In the genomic region with DNA sequence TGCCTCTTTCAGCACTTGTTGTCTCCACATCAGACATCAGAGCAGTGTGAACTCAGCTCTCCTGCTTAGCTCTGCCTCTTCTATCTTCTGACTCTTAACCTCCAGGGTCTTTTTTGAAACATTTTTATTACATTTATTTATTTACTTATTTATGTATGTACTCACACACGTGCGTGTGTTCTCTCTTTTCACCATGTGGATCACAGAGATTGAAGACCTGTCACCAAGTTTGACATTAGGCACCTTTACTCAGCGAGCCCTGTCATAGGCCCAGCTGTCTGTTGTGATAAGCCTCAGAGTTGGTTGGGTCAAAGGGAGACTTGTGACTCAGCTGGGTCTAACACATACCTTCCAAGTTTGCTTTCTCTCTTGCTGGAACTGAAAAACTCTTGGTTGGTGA, we compare ENCODE assay signal across 35 mouse cellular contexts. TPM values are rescaled to one million over a fixed set of nuclear protein-coding genes. Genes with fewer than 3 reads are reported as not detected.
"Had no signal": no experiment of that assay in that cellular context is flagged by ENCODE, and none has a peak within 500 bp of the region (broad histone marks: within the 10 kb centered on the region; RNA-seq: fewer than 3 reads in every experiment).

No protein-coding gene starts in this region.

- H3K27me3 ChIP-seq: heart, embryonic 12.5 days; heart, embryonic 15.5 days; hindbrain, embryonic 12.5 days; hindbrain, embryonic 13.5 days; hindbrain, embryonic 15.5 days; intestine, embryonic 15.5 days; kidney, embryonic 15.5 days had no signal

- H3K9ac ChIP-seq: heart, embryonic 12.5 days; heart, embryonic 15.5 days; hindbrain, embryonic 12.5 days; hindbrain, embryonic 13.5 days; hindbrain, embryonic 14.5 days; hindbrain, embryonic 15.5 days; intestine, embryonic 15.5 days; kidney, embryonic 15.5 days had no signal

- H3K4me3 ChIP-seq: heart, embryonic 10.5 days; heart, embryonic 12.5 days; heart, embryonic 15.5 days; hindbrain, embryonic 10.5 days; hindbrain, embryonic 12.5 days; hindbrain, embryonic 13.5 days; hindbrain, embryonic 15.5 days; intestine, embryonic 15.5 days; kidney, embryonic 15.5 days; layer of hippocampus, adult 2 months; left cerebral cortex, adult 2 months had no signal

- H3K9me3 ChIP-seq: heart, embryonic 10.5 days; heart, embryonic 12.5 days; heart, embryonic 15.5 days; hindbrain, embryonic 10.5 days; hindbrain, embryonic 12.5 days; hindbrain, embryonic 13.5 days; hindbrain, embryonic 15.5 days; intestine, embryonic 15.5 days; kidney, embryonic 15.5 days had no signal

- H3K4me1 ChIP-seq: hindbrain, embryonic 10.5 days; hindbrain, embryonic 12.5 days; hindbrain, embryonic 13.5 days; hindbrain, embryonic 15.5 days; intestine, embryonic 15.5 days had no signal

- ATAC-seq: hindbrain, embryonic 16.5 days; inflammation-experienced regulatory T-cells, adult 6 months; intestine, embryonic 15.5 days; intestine, embryonic 16.5 days; intestine, postnatal 0 days had no signal

- H3K4me2 ChIP-seq: heart, embryonic 11.5 days; heart, embryonic 12.5 days; heart, embryonic 15.5 days; hindbrain, embryonic 12.5 days; hindbrain, embryonic 13.5 days; hindbrain, embryonic 14.5 days; hindbrain, embryonic 15.5 days; intestine, embryonic 15.5 days; kidney, embryonic 15.5 days had no signal

- H3K36me3 ChIP-seq: heart, embryonic 10.5 days; heart, embryonic 12.5 days; heart, embryonic 15.5 days; hindbrain, embryonic 10.5 days; hindbrain, embryonic 12.5 days; hindbrain, embryonic 13.5 days; hindbrain, embryonic 15.5 days; intestine, embryonic 15.5 days; kidney, embryonic 15.5 days had no signal

- H3K27ac ChIP-seq: heart, embryonic 10.5 days; heart, embryonic 15.5 days; hindbrain, embryonic 10.5 days; hindbrain, embryonic 12.5 days; hindbrain, embryonic 13.5 days; hindbrain, embryonic 14.5 days; hindbrain, embryonic 15.5 days; intestine, embryonic 15.5 days; kidney, embryonic 15.5 days; kidney, postnatal 0 days; layer of hippocampus, adult 2 months; left cerebral cortex, adult 2 months had no signal

- DNase-seq: heart, postnatal 10 days; heart, postnatal 14 days; heart, postnatal 36 days; heart, postnatal 4 days; kidney, adult 11 months; kidney, adult 18-20 months; kidney, adult 2 months; kidney, adult 8-10 months; kidney, adult 9 months; kidney, postnatal 10 days; kidney, postnatal 14 days; kidney, postnatal 25 days; kidney, postnatal 36 days; kidney, postnatal 4 days; layer of hippocampus, adult 9-11 months; layer of hippocampus, postnatal 36 days had no signal

RNA-seq across cellular contexts. Expression of a gene that starts 53.2 kb away (rescaled TPM):
- total RNA-seq: hematopoietic stem cell, adult 5-6 weeks had no signal
- polyA plus RNA-seq: inflammation-experienced regulatory T-cells, adult 6 months had no signal
